ENCODE assay signal across 22 mouse cellular contexts in genomic region chr10:43856351-43856750, GRCm38 (mm10). TPM values are rescaled to one million over a fixed set of nuclear protein-coding genes. Genes with fewer than 3 reads are reported as not detected.
DNase-seq lines count a peak whose midpoint lies in the region; ATAC-seq and TF ChIP-seq lines count a peak whose summit lies in the region.
"Had no signal": no experiment of that assay in that cellular context is flagged by ENCODE, and none has a peak within 500 bp of the region (broad histone marks: within the 10 kb centered on the region; RNA-seq: fewer than 3 reads in every experiment).

No protein-coding gene starts in this region.

- no peaks in the 10 kb centered on the region for H3K36me3 ChIP-seq in lung, embryonic 14.5 days (ENCODE audit: insufficient read depth)
- no peaks in the 10 kb centered on the region for H3K36me3 ChIP-seq in stomach, postnatal 0 days (ENCODE audit: control insufficient read depth, insufficient read depth, low read length)
- H3K36me3 ChIP-seq: embryonic facial prominence, embryonic 10.5 days; heart, embryonic 10.5 days; limb, embryonic 15.5 days; midbrain, embryonic 10.5 days; neural tube, embryonic 15.5 days had no signal

- no peaks in the 10 kb centered on the region for H3K4me1 ChIP-seq in lung, embryonic 14.5 days (ENCODE audit: insufficient read depth)
- H3K4me1 ChIP-seq in bone marrow macrophage, adult 2 months (ENCODE audit: control insufficient read depth, insufficient read depth, low read length) = peaks cover 12% of the 10 kb centered on the region
- no peaks in the 10 kb centered on the region for H3K4me1 ChIP-seq in stomach, postnatal 0 days (replicated peaks; ENCODE audit: control insufficient read depth, insufficient read depth)
- H3K4me1 ChIP-seq: embryonic facial prominence, embryonic 10.5 days; limb, embryonic 15.5 days; midbrain, embryonic 10.5 days; neural tube, embryonic 15.5 days had no signal

- H3K4me3 ChIP-seq in lung, embryonic 14.5 days (ENCODE audit: low read depth, low read length) = no peak overlapping the region
- H3K4me3 ChIP-seq in bone marrow macrophage, adult 2 months (ENCODE audit: insufficient read depth, low read length) = no peak overlapping the region
- H3K4me3 ChIP-seq in stomach, postnatal 0 days (ENCODE audit: low read depth, low read length) = no peak overlapping the region
- H3K4me3 ChIP-seq: embryonic facial prominence, embryonic 10.5 days; erythroblast, embryonic 14.5 days; heart, embryonic 10.5 days; limb, embryonic 15.5 days; midbrain, embryonic 10.5 days; neural tube, embryonic 15.5 days had no signal

- no peak for TF ChIP-seq EP300 in stomach, postnatal 0 days (optimal IDR thresholded peaks at IDR 0.05)

- H3K27ac ChIP-seq in lung, embryonic 14.5 days (ENCODE audit: low read depth) = no peak overlapping the region
- H3K27ac ChIP-seq in bone marrow macrophage, adult 2 months (ENCODE audit: insufficient read depth, low read depth, low read length) = peak overlapping the region; percentile 30
- no peak overlapping the region for H3K27ac ChIP-seq in stomach, postnatal 0 days (replicated peaks)
- H3K27ac ChIP-seq: embryonic facial prominence, embryonic 10.5 days; heart, embryonic 10.5 days; hindbrain, postnatal 0 days; limb, embryonic 15.5 days; midbrain, embryonic 10.5 days; neural tube, embryonic 15.5 days had no signal

- 59% methylated on average over 3 of the region's 3 CpGs for WGBS in lung, embryonic 14.5 days
- WGBS in stomach, postnatal 0 days = 74% methylated on average over 3 of the region's 3 CpGs

- no peak for TF ChIP-seq CTCF in lung, embryonic 14.5 days (IDR thresholded peaks at IDR 0.05; ENCODE audit: low read depth)
- no peak for TF ChIP-seq CTCF in bone marrow macrophage, adult 2 months (IDR thresholded peaks at IDR 0.05; ENCODE audit: low read depth, low read length)
- TF ChIP-seq CTCF in stomach, postnatal 0 days (IDR thresholded peaks at IDR 0.05; ENCODE audit: low read depth) = no peak

- no peaks in the 10 kb centered on the region for H3K9me3 ChIP-seq in lung, embryonic 14.5 days (ENCODE audit: low read depth, low read length)
- H3K9me3 ChIP-seq in stomach, postnatal 0 days (ENCODE audit: control insufficient read depth, low read length) = no peaks in the 10 kb centered on the region
- H3K9me3 ChIP-seq: embryonic facial prominence, embryonic 10.5 days; heart, embryonic 10.5 days; limb, embryonic 15.5 days; midbrain, embryonic 10.5 days; neural tube, embryonic 15.5 days had no signal

- H3K9ac ChIP-seq in lung, embryonic 14.5 days = no peak overlapping the region
- no peak overlapping the region for H3K9ac ChIP-seq in stomach, postnatal 0 days (ENCODE audit: low read length)
- H3K9ac ChIP-seq: limb, embryonic 15.5 days; neural tube, embryonic 15.5 days had no signal

- DNase-seq in lung, embryonic 14.5 days = peak; percentile 2
- no peak for DNase-seq in lung, postnatal 14 days
- DNase-seq in lung, postnatal 25 days (ENCODE audit: low spot score) = peak; percentile 29
- no peak for DNase-seq in stomach, postnatal 0 days (ENCODE audit: low spot score)
- no peak for DNase-seq in adrenal gland, adult 18-20 months (ENCODE audit: low spot score in 2 of 2)
- no peak for DNase-seq in gastrocnemius, adult 18-20 months (ENCODE audit: low spot score)
- no peak for DNase-seq in kidney, postnatal 25 days
- DNase-seq: adrenal gland, postnatal 25 days; cerebellum, postnatal 14 days; gastrocnemius, postnatal 10 days; heart, postnatal 36 days; retina, postnatal 1 day; spleen, adult 18-20 months; thymus, postnatal 36 days had no signal

- H3K27me3 ChIP-seq in lung, embryonic 14.5 days (ENCODE audit: insufficient read depth, low read length) = no peaks in the 10 kb centered on the region
- no peaks in the 10 kb centered on the region for H3K27me3 ChIP-seq in stomach, postnatal 0 days (ENCODE audit: control insufficient read depth, insufficient read depth, low read length)
- H3K27me3 ChIP-seq: limb, embryonic 15.5 days; neural tube, embryonic 15.5 days had no signal

- no peak for TF ChIP-seq POLR2A in bone marrow macrophage, adult 2 months (IDR thresholded peaks at IDR 0.05; ENCODE audit: borderline replicate concordance, low read depth, low read length)

- H3K4me2 ChIP-seq in lung, embryonic 14.5 days = no peak overlapping the region
- no peak overlapping the region for H3K4me2 ChIP-seq in stomach, postnatal 0 days (replicated peaks; ENCODE audit: low read depth)
- H3K4me2 ChIP-seq: limb, embryonic 15.5 days; neural tube, embryonic 15.5 days had no signal

- no peak for ATAC-seq in lung, embryonic 14.5 days (ENCODE audit: insufficient read depth)
- peak; percentile 45 for ATAC-seq in stomach, postnatal 0 days (ENCODE audit: low FRiP score, low TSS enrichment)
- ATAC-seq: hindbrain, postnatal 0 days had no signal

RNA-seq across cellular contexts. Expression of gene Qrsl1, which starts 45.2 kb away (rescaled TPM):
- 24.1 and 26.3 TPM in 2 replicates for polyA plus RNA-seq in lung, embryonic 14.5 days (2014; fragmentation: Nextera tagmentation; extraction: Ambion mirVana)
- polyA plus RNA-seq in bone marrow macrophage, adult 2 months (2012; ENCODE audit: insufficient read depth, insufficient read length, missing spikeins) = 7.1 and 7.2 TPM in 2 replicates
- 13.2 and 13.4 TPM in 2 replicates for polyA plus RNA-seq in stomach, postnatal 0 days (2015; fragmentation: Nextera tagmentation; extraction: Ambion mirVana)
- total RNA-seq in adrenal gland, adult 18-20 months (2021) = 1 to 10 TPM; 9.4 to 9.7 TPM
- 10 to 100 TPM; 13.9 to 17.4 TPM for total RNA-seq in gastrocnemius, adult 18-20 months (2021)

RNA-seq across cellular contexts. Expression of gene Rtn4ip1, which starts 45.3 kb away (rescaled TPM):
- 15.0 TPM in 2 replicates for polyA plus RNA-seq in lung, embryonic 14.5 days (2014; fragmentation: Nextera tagmentation; extraction: Ambion mirVana)
- 5.4 and 6.8 TPM in 2 replicates for polyA plus RNA-seq in bone marrow macrophage, adult 2 months (2012; ENCODE audit: insufficient read depth, insufficient read length, missing spikeins)
- polyA plus RNA-seq in stomach, postnatal 0 days (2015; fragmentation: Nextera tagmentation; extraction: Ambion mirVana) = 7.4 and 7.6 TPM in 2 replicates
- 10 to 100 TPM; 27.5 to 29.7 TPM for total RNA-seq in adrenal gland, adult 18-20 months (2021)
- total RNA-seq in gastrocnemius, adult 18-20 months (2021) = 10 to 100 TPM; 24.9 to 28.0 TPM

Comparison
In these comparisons a context has a peak if more than half of its experiments do, and no peak if none do; other contexts are left out.
1. DNase-seq: peak in lung, embryonic 14.5 days (single experiment) and lung, postnatal 25 days (single experiment); none in lung, postnatal 14 days (single experiment), stomach, postnatal 0 days (single experiment), adrenal gland, adult 18-20 months (0 of 2), gastrocnemius, adult 18-20 months (single experiment) and kidney, postnatal 25 days (0 of 2).